Mouse (Mus musculus) retina, postnatal 1 day (tissue): ENCODE measurements around the gene Mefv.
A peak's percentile ranks its signal among the peaks of the same experiment; 100 is the strongest.
"Not testable (repeated sequence)": the region's sequence is repeated elsewhere in the genome, so short reads cannot be mapped to it uniquely, and the experiment has no call there.

ENCODE experiments used
- DNase-seq: peaks from one replicate; pipeline ENCODE4 v3.0.0-alpha.2; 2012

Mefv gene

GRCm38 (mm10) chr16:3717980-3718379 is at the start of gene Mefv:
Gene Mefv (minus strand): TSS chr16:3718097.
- no peak for DNase-seq

DNA sequence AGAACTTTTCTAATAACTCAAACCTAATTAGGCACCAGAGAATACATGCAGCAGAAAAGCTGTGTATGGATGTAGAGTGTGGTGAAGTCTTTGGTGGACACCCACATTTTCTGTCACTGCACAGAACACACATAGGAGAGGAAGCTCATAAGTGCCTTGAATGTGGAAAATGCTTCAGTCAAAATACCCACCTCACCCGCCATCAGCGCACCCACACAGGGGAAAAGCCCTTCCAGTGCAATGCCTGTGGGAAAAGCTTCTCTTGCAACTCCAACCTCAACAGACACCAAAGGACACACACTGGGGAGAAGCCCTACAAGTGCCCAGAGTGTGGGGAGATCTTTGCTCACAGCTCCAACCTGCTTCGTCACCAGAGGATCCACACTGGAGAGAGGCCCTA is 31.1 kb upstream of the Mefv start:
- no peak for DNase-seq

DNA sequence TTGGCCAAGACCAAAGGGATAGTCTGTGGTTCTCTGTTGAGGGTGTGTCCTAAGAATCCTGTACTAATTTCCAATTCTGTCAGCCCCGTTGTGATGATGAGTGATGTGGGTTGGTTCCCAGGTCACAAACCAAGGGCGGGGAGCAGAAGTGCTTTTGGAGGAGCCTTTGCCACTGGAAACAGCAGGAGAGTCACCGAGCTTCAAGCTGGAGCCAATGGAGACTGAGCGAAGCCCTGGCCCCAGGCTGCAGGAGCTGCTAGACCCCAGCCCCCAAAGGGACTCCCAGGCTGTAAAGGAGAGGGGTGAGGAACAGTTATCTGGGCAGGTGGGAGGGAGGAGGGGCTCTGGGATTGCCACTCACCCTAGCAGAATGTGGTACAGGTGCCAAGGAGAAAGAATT is 27.8 kb upstream of the Mefv start:
- DNase-seq = no peak

- DNase-seq = no peak
These were observed 26.3 kb upstream of the Mefv start for GRCm38 (mm10) chr16:3744186-3744700.

GRCm38 (mm10) chr16:3743503-3744185 is 25.7 kb upstream of the Mefv start, which contains the start of gene Zfp263:
Gene Zfp263 (plus strand): TSS chr16:3744093.
- peak; percentile 99 for DNase-seq

- no peak for DNase-seq
These were observed 24.6 kb upstream of the Mefv start for GRCm38 (mm10) chr16:3742466-3742865.

DNA sequence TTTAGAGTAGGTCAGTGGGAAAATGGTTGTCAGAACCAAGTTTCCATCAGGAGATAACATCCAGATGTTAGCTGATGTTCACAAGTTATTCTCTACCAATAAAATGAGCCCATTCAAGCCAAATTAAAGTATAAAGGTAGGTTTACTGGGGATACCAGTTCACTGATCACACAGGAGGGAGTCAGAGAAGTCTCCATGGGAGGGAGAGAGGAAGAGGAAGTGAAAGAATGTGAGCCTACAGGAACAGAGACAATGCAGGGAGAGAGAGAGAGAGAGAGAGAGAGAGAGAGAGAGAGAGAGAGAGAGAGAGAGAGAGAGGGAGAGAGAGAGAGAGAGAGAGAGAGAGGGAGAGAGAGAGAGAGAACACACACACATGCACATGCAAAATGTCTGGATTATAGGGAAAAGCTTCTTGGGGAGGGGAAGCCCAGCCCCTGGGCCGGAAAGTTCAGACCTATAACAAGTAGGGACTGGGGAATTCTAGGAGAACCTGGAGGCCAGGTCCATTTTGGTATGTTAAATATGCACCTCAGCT is 15.4 kb upstream of the Mefv start:
- no peak for DNase-seq

- no peak for DNase-seq
These were observed 14.7 kb upstream of the Mefv start for GRCm38 (mm10) chr16:3732612-3733011.

- no peak for DNase-seq
These were observed 10.3 kb upstream of the Mefv start for GRCm38 (mm10) chr16:3727980-3728720.

DNA sequence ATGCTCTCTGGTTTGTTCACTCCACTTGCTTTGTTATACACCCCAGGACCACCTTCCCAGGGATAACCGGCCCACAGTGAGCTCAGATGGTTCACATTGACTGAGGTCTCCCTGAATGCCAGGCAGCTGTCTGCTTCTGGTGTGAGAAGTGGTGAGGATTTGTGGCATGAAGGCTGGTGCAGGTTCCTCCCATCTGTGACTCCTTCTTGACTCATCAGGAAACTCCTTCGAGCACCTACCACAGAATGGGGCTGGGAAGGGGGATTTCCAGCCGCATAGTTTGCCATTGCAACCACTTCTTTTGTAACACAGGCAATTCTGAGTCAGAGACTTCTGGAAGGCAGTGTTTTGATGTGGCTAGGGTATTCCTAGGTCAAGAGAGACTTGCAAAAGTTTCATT is 5.3 kb upstream of the Mefv start:
- DNase-seq = no peak

GRCm38 (mm10) chr16:3714731-3715130 is 3.2 kb downstream of the Mefv start:
- no peak for DNase-seq

- DNase-seq = no peak
These were observed 11.2 kb downstream of the Mefv start for GRCm38 (mm10) chr16:3706680-3707079.

GRCm38 (mm10) chr16:3700893-3701292 is 17.0 kb downstream of the Mefv start:
- DNase-seq = no peak

DNA sequence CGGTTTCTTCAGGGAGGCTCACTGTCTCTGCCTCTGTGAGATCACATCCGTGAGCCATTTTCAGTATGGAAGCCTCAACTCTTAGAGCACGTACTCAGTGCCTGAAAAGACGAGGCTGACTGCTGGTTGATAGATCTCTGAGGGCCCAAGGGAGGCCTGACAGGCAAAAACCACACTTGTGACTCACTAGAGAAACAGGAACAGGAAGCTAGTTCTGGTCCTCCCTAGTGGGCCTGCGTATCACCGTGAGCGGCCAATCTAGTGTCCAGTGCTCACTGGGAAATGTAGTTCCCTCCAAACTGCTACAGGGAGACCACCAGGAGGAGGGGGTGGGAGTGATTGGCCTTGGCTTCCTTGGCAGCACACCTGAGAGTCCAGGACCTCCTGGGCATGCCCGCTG is 18.6 kb downstream of the Mefv start:
- DNase-seq = no peak

GRCm38 (mm10) chr16:3689608-3690007 is 28.3 kb downstream of the Mefv start:
- DNase-seq = not testable (repeated sequence)
